Mouse (Mus musculus): ENCODE measurements around the gene Sall1.

DNA sequence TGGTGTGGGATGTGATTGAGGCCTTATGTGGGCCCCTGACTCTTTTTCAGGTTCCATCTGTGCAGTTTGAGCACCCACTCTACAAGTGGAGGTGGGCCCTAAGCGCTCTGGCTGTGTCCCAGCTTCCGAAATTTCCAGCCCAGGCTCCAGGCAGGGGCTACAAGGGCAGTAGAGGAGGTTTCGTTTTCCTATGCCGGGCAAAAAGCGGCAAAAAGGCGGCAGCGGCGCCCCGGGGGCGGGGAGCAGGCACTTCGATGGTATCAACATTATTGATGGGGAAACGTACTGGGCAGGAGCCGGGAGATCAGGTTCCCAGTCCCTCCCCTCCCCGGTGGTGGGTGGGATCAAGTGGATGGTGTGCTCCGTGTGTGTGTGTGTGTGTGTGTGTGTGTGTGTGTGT lies 2.3 kb upstream of the Sall1 start:
- no peak for TF ChIP-seq EP300 (IDR thresholded peaks at IDR 0.05; ENCODE audit: low read depth)
- TF ChIP-seq CTCF (IDR thresholded peaks at IDR 0.05; ENCODE audit: low read depth): no peak
